Mouse (Mus musculus): ENCODE measurements around the gene Cdyl. TPM values are rescaled to one million over a fixed set of nuclear protein-coding genes. Genes with fewer than 3 reads are reported as not detected.
A peak's percentile ranks its signal among the peaks of the same experiment; 100 is the strongest.
"Not testable (repeated sequence)": the region's sequence is repeated elsewhere in the genome, so short reads cannot be mapped to it uniquely, and the experiment has no call there.

The Cdyl gene
- total RNA-seq, 2 experiments from 2014 or later, result 8.8 to 17.6 TPM

GRCm38 (mm10) chr13:35805727-35806126 lies 146.1 kb downstream of the Cdyl start:
- no peak for DNase-seq

DNA sequence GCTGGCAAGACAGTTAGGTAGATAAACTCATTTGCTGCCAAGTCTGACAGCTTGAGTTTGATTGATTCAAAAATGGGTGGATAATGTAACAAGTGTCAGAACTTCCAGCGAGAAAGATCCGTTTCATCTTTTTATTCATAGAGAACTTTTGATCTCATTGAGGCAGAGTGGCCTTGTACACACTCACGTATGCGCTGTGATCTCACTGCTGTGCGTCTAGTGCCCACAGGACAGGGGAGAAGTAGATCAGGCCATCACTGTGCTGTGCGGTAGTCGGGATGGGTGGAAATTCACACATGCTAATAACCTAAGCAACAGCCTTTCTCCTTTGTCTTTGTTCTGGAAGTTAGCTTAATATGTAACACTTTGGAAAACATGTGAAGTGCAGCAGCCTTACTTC lies 146.5 kb downstream of the Cdyl start:
- no peak for DNase-seq

DNA sequence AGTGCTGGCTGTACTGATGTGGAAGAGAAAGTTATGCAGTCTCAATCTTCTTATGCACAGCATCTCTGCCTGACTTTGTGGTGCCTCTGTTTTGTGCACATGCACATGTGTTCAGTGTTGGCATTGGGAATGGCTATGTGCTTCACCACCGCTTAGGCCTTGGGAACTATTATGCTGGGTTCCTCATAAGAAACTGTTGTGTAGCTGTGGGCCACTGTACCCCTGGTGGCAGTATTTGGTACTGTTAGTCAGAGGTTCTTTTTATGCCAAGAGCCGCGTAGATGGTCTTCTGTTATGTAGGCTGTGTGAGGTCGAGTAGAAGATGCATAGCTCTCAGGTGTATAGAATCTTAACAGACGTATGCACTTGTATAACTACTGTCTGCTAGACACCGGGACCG lies 147.4 kb downstream of the Cdyl start:
- DNase-seq, result no peak

DNA sequence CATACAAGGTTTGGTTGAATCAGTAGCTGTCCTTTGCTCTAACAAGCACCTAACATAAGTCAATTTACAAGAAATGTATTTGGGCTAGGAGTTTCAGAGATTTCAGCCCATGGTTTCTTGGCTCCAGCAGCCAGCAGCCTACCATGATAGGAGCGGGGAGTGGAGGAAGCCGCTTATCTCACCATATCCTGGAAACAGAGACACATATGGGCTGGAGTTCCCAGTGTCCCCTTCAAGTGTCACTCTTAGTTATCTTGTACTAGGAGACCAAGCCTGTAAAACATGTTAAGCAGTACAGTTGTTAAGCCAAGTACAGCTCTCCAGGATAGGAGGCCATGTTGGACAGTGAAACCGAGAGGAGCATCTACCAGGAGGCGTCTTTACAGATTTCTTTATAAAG lies 147.9 kb downstream of the Cdyl start:
- DNase-seq, result no peak

GRCm38 (mm10) chr13:35807940-35808339 lies 148.3 kb downstream of the Cdyl start:
- DNase-seq, result no peak

DNA sequence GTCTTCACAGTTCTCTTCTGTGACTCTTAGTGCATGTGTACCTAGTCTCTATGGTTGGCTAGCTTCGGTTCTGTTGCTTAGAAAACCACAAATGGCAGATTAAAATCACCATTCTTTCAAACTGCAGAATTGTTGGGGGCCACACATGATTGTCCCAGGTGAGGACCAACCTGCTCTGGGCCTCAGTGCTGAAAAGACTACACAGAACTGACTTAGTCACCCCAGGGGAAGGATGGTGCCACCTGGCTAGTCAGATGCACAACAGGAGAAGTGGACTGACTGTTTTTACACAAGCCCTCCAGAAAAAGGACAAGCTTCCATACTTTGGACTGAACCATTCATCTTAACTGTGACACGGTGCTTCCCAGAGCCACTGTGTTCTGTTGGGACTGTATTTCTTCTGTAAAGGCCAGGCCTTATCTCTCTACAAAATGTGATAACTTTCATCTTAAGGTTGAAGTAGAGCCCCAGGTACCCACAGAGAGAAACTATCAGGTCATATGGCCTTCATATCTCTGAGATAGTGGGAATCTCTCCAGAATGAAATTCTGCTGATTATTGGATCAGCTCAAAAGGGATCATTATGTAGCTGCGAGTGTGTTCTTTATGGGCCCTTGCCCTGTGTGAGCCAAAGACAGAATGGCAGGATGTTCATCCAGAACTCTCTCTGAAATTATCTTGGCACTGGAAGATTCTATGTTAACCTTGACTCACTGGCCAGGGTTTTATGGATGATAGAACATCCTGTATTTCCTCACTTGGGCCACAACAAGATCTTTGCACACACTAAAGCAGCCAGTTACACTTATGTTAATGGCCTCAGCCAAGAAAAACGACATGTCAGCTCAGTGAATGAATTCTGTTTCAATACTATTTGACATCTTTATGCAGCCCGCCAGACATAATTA lies 149.9 kb downstream of the Cdyl start:
- no peak for DNase-seq

DNA sequence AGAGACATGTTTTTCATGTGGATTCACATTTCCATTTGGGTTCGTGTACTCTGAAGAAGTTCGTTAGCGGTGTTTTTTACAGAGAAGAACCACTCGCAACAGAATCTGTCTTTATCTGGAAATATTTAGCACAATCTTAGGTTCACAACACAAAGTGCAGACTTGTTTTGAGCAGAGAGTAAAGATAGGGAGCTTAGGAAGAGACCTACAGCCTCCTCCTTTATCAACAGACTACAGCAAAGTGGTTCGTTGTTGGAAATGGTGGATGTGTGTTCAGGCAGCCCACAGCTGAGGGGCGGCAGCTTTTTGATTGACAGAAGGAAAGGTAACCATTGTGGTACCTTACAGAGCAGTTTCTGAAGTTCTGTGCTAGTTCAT lies 150.5 kb downstream of the Cdyl start:
- DNase-seq, result no peak

DNA sequence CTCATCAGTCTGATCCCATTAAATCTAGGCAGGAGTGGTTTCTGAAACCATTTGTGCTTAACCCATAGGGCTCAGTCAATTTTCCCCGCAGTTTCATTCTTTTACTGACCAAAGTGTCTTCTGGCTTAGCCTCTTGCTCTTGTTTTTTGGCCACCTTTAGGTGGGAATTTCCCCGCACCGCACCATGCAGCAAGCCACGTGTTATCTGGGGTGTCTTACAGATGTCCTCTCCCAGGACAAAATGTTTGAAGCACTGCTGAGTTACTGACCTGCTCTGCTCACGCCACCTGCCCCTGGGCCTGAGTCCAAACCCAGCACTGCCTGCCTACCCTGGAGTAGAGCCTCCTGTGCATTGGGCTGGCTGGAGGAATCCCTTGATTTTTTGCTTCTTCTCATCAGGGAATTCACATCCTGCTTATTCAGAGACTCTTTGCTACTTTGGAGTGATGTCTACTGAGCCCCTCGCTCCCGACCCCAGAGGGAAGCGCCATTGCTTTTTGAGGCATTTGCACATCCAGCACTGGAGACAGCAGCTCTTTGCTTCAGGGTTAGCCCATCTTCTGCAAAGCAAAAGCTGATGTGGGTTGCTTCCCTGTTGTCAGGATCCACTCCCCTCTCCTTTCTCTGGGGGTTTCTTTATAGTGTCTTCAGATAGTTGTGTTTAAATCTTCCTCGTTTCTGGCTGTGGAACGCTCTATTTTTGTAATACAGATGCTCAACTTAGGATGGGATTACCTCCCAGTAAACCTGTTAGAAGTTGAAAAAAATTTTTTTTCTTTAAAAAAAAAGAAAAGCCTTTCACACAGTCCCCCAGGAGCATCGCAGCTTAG lies 151.9 kb downstream of the Cdyl start:
- DNase-seq, result no peak

DNA sequence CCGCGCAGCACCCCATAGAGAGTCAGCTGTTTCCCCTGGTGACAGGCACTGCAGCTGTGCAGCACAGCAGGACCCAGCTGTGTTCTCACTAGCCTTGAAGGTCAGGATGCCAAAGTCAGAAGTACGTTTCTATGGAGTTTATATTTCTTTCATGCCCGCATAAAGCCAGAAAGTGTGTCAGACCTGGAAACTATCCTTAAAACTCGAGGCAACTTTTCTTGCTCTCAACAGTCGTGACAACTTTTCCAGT lies 152.5 kb downstream of the Cdyl start:
- no peak for DNase-seq

GRCm38 (mm10) chr13:35813348-35814127 lies 153.9 kb downstream of the Cdyl start:
- DNase-seq, result no peak

DNA sequence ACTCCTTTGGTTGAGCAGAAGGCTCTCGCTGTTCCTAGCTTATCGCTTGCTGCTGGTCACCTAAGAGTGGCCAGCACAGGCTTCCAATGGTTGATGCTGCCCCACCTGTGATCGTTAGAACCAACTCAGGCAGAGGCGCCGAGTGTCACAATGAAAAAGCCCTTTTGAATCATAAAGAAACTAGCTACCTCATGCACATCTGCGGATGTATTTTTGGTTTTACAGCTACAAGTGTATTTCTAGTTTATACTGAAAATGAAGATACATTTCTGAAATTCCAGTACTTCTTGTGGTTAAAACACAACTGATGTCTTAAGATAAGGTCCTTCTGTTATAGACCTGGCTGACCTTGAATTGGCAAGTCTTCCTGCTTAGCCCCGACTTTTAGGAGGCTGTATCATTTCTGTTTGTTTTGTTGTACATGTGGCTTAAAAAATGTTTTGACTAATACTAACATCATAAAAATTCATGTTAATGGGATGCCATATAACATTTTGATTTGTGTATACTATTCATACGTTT lies 155.6 kb downstream of the Cdyl start:
- DNase-seq, result no peak

DNA sequence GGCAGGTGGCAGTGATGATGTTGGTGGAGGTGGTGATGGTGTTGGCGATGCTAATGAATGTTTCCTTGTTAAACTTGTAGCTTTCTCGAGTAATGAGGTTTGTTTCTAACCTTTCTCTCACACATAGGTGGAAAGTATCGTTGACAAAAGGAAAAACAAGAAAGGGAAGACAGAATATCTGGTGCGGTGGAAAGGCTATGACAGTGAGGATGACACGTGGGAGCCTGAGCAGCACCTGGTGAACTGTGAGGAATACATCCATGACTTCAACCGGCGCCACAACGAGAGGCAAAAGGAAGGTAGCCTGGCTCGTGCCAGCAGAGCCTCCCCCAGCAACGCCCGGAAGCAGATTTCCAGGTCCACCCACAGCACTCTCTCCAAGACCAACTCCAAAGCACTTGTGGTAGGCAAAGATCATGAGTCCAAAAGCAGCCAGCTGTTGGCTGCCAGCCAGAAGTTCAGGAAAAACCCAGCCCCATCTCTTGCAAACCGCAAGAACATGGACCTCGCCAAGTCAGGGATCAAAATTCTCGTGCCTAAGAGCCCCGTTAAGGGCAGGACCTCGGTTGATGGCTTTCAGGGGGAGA lies 156.2 kb downstream of the Cdyl start:
- DNase-seq, result peak; percentile 36

DNA sequence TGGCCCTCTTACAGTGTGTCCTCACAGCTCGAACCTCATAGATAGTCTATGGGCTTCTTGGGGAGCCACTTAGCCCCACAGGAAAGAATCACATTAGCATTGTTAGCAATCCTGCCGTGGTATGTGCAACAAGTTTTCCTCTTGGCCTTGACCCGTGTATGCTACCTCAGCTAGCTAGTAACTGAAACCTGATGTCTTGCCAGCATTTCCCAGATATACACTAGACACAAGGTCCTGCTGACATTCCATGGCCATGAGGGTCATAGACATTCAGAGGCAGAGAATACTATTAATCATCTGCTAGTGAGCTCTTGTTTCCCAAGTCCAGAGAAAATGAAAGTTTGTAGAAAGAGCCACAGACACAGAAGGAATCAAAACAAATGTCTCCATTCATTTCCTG lies 158.0 kb downstream of the Cdyl start:
- DNase-seq, result no peak

GRCm38 (mm10) chr13:35818060-35818459 lies 158.4 kb downstream of the Cdyl start:
- DNase-seq, result no peak

DNA sequence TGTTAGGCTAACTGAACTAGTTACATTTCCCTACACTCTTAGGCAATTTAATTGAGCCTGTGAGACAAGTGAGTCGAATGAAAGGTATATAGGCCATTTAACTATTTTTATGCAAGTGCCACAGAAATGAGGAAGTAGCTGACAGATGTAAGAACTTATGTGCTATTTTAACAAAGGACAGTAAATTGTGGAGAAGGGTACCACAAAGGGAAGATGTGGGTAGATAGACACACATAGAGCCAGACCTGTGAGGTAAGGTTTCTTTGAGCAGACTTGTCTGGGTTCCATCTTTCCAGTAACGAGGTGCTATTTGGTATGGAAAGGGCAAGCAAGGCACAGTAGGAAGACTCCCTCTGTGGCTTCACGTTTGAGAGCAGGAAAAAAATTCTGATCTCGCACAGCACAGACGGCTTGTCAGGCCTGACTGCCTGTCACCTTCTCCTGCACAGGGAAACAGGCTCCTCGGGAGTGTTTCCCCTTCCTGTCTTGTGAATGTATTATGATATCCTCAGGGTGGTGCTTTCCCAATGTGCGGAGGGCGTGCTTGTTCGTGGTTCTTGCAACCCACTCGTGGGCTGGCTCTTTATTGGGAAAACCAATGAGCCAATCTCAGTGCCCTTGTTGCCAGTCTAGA lies 162.3 kb downstream of the Cdyl start:
- DNase-seq, result no peak

DNA sequence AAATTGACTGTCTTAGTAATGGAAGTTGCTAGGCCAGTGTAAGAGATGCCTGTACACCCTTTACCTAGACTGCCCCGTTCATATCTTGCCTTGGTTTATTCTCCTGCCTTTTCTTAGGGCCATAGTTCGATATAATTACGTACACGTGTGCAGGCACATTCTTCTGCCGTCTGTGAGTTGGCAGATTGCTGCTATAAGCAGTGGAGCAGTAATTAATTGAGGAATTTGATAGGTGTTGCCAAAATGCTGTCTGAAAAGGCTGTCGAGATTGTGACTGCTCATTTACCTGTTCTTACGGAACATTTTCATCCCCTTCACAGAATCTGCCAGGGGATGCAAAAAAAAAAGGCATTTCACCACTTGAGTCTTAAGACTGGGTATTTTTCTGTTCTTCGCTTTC lies 163.2 kb downstream of the Cdyl start:
- DNase-seq, result no peak

DNA sequence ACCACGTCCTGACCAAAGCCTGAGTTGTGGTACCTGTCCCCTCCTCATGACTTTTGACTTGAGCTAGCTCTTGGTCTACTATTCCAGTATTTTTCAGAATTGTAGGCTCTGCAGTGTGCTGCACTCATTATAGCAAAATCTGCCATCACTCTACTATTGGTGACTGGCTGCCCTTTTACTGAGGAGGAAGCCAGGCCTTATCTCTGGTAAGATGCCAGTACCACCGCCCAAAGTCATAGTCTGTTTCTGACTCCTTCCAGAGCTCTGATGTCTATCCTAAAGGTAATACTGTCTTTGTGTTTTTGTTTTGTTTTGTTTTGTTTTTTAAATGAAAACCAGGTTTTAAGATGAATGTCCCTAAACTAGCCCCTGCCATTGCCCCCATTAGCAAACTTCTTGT lies 166.0 kb downstream of the Cdyl start:
- DNase-seq, result no peak

GRCm38 (mm10) chr13:35832676-35833075 lies 173.0 kb downstream of the Cdyl start:
- DNase-seq, result peak; percentile 50

- DNase-seq, result no peak
These were observed 174.3 kb downstream of the Cdyl start for GRCm38 (mm10) chr13:35833941-35834340.

DNA sequence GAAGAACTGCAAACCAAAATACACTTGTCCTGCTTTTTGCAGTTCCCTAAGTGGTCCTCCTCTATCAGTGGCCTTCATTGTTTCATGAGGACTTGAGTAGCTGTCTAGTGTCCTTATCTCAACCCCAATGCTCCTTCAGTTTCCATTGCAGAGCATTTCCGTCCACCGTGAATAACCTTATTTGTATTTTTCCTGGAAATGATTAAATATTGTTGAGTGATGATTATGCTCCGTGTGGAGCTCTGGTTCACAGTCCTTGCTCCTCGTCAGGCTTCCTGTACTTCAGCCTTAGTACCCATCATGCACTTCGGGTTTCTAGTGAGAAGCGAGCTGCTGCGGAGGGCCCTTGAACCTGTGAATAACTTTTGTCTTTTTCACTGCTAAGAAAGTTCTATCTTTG lies 176.0 kb downstream of the Cdyl start:
- no peak for DNase-seq

GRCm38 (mm10) chr13:35836501-35836900 lies 176.9 kb downstream of the Cdyl start:
- not testable (repeated sequence) for DNase-seq

DNA sequence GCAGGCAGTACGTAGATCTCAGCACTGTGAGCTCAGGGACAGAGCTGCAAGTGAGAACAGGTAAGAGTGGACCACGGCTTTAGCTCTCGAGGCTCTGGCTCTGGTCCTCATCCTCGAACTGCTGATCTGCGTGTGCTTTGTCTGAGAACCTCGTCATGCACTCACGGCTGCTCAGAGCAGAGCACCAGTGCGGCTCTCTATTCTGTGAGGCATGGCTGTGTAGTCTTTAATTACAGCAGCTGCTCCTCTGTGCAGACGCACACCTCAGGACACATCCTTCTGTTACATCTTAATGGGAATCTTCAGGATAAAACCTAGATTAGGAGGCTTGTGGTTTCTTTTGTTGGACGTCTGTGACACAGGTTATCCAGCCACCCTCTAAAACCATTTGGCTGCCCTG lies 180.5 kb downstream of the Cdyl start:
- DNase-seq, result no peak
